Mouse (Mus musculus): ENCODE results near the gene B3glct. TPM values are rescaled to one million over a fixed set of nuclear protein-coding genes. Genes with fewer than 3 reads are reported as not detected.

The B3glct gene
- polyA plus RNA-seq, 1 experiment from 2014 or later: 12.8 TPM

- no peak overlapping the region for H3K27ac ChIP-seq
- 61% methylated on average over 6 of the region's 6 CpGs for WGBS
- no peaks in the 10 kb centered on the region for H3K36me3 ChIP-seq (ENCODE audit: poor library complexity, severe bottlenecking)
- no peak for ATAC-seq
- no peak overlapping the region for H3K4me2 ChIP-seq
- H3K9ac ChIP-seq: no peak overlapping the region
- H3K9me3 ChIP-seq (replicated peaks): no peaks in the 10 kb centered on the region
- H3K4me1 ChIP-seq: peaks cover 12% of the 10 kb centered on the region; the same call in 1 of the 2 replicates
- H3K27me3 ChIP-seq: no peaks in the 10 kb centered on the region
- H3K4me3 ChIP-seq: no peak overlapping the region
Observed at GRCm38 (mm10) chr5:149648895-149649406, 29.1 kb upstream of the B3glct start.

GRCm38 (mm10) chr5:149649499-149650178, 28.4 kb upstream of the B3glct start:
- Histone ChIP-seq H3K27me3 (no peaks in the 10 kb centered on the region), H3K4me2 (no peak overlapping the region), H3K4me3 (no peak overlapping the region), H3K9me3 (replicated peaks) (no peaks in the 10 kb centered on the region), H3K36me3 (ENCODE audit: poor library complexity, severe bottlenecking) (no peaks in the 10 kb centered on the region), H3K9ac (no peak overlapping the region), H3K4me1 (peaks cover 12% of the 10 kb centered on the region; the same call in 1 of the 2 replicates), H3K27ac (peak overlapping the region; percentile 35)
- 77% methylated on average over 14 of the region's 14 CpGs for WGBS
- ATAC-seq: no peak

- Histone ChIP-seq H3K9ac (no peak overlapping the region), H3K4me1 (peaks cover 12% of the 10 kb centered on the region; the same call in 1 of the 2 replicates), H3K4me2 (no peak overlapping the region), H3K27ac (peak overlapping the region; percentile 35; the same call in 1 of the 2 replicates), H3K9me3 (replicated peaks) (no peaks in the 10 kb centered on the region), H3K36me3 (ENCODE audit: poor library complexity, severe bottlenecking) (no peaks in the 10 kb centered on the region), H3K27me3 (no peaks in the 10 kb centered on the region), H3K4me3 (no peak overlapping the region)
- ATAC-seq: no peak
- 45% methylated on average over 4 of the region's 4 CpGs for WGBS
Observed at GRCm38 (mm10) chr5:149650179-149650553, 27.9 kb upstream of the B3glct start.

GRCm38 (mm10) chr5:149655636-149656035, 22.4 kb upstream of the B3glct start:
- H3K27me3 ChIP-seq: no peaks in the 10 kb centered on the region
- no peak overlapping the region for H3K4me3 ChIP-seq
- H3K27ac ChIP-seq: no peak overlapping the region
- WGBS: 91% methylated on average over 9 of the region's 9 CpGs
- no peak overlapping the region for H3K4me2 ChIP-seq
- no peak overlapping the region for H3K9ac ChIP-seq
- no peaks in the 10 kb centered on the region for H3K36me3 ChIP-seq (ENCODE audit: poor library complexity, severe bottlenecking)
- H3K4me1 ChIP-seq: 0 out of 2 replicates have a peak, but pooled peaks cover under 1% of the 10 kb centered on the region
- ATAC-seq: no peak
- no peaks in the 10 kb centered on the region for H3K9me3 ChIP-seq (replicated peaks)

GRCm38 (mm10) chr5:149658022-149658421, 20.0 kb upstream of the B3glct start:
- Histone ChIP-seq H3K27me3 (no peaks in the 10 kb centered on the region), H3K9me3 (replicated peaks) (0 out of 2 replicates have a peak, but pooled peaks cover 5% of the 10 kb centered on the region), H3K4me1 (no peaks in the 10 kb centered on the region), H3K27ac (no peak overlapping the region), H3K4me3 (no peak overlapping the region), H3K9ac (no peak overlapping the region), H3K4me2 (no peak overlapping the region), H3K36me3 (ENCODE audit: poor library complexity, severe bottlenecking) (no peaks in the 10 kb centered on the region)
- 62% methylated on average over 3 of the region's 3 CpGs for WGBS
- ATAC-seq: no peak

GRCm38 (mm10) chr5:149658741-149659413, 19.2 kb upstream of the B3glct start:
- H3K9ac ChIP-seq: no peak overlapping the region
- no peak for ATAC-seq
- H3K27ac ChIP-seq: no peak overlapping the region
- H3K27me3 ChIP-seq: no peaks in the 10 kb centered on the region
- H3K4me2 ChIP-seq: no peak overlapping the region
- WGBS: 72% methylated on average over 9 of the region's 9 CpGs
- H3K4me1 ChIP-seq: no peaks in the 10 kb centered on the region
- H3K9me3 ChIP-seq (replicated peaks): 0 out of 2 replicates have a peak, but pooled peaks cover 5% of the 10 kb centered on the region
- no peak overlapping the region for H3K4me3 ChIP-seq
- H3K36me3 ChIP-seq (ENCODE audit: poor library complexity, severe bottlenecking): no peaks in the 10 kb centered on the region

GRCm38 (mm10) chr5:149659414-149659780, 18.6 kb upstream of the B3glct start:
- Histone ChIP-seq H3K9me3 (replicated peaks) (0 out of 2 replicates have a peak, but pooled peaks cover 5% of the 10 kb centered on the region), H3K4me2 (no peak overlapping the region), H3K27ac (no peak overlapping the region), H3K9ac (no peak overlapping the region), H3K36me3 (ENCODE audit: poor library complexity, severe bottlenecking) (no peaks in the 10 kb centered on the region), H3K4me3 (no peak overlapping the region), H3K27me3 (no peaks in the 10 kb centered on the region), H3K4me1 (no peaks in the 10 kb centered on the region)
- no peak for ATAC-seq
- 72% methylated on average over 9 of the region's 9 CpGs for WGBS

- no peak overlapping the region for H3K4me3 ChIP-seq
- no peaks in the 10 kb centered on the region for H3K4me1 ChIP-seq
- no peak for ATAC-seq
- no peaks in the 10 kb centered on the region for H3K27me3 ChIP-seq
- 87% methylated on average over 6 of the region's 6 CpGs for WGBS
- H3K36me3 ChIP-seq (ENCODE audit: poor library complexity, severe bottlenecking): no peaks in the 10 kb centered on the region
- H3K4me2 ChIP-seq: no peak overlapping the region
- H3K9ac ChIP-seq: no peak overlapping the region
- 0 out of 2 replicates have a peak, but pooled peaks cover 5% of the 10 kb centered on the region for H3K9me3 ChIP-seq (replicated peaks)
- H3K27ac ChIP-seq: no peak overlapping the region
Observed at GRCm38 (mm10) chr5:149661428-149661827, 16.6 kb upstream of the B3glct start.

- H3K4me2 ChIP-seq: no peak overlapping the region
- no peaks in the 10 kb centered on the region for H3K4me1 ChIP-seq
- H3K9me3 ChIP-seq (replicated peaks): 0 out of 2 replicates have a peak, but pooled peaks cover 5% of the 10 kb centered on the region
- no peak for ATAC-seq
- no peak overlapping the region for H3K27ac ChIP-seq
- H3K36me3 ChIP-seq (ENCODE audit: poor library complexity, severe bottlenecking): no peaks in the 10 kb centered on the region
- WGBS: 91% methylated on average over 6 of the region's 6 CpGs
- H3K27me3 ChIP-seq: no peaks in the 10 kb centered on the region
- H3K4me3 ChIP-seq: no peak overlapping the region
- no peak overlapping the region for H3K9ac ChIP-seq
Observed at GRCm38 (mm10) chr5:149662980-149663379, 15.1 kb upstream of the B3glct start.

GRCm38 (mm10) chr5:149663417-149663816, 14.6 kb upstream of the B3glct start:
- Histone ChIP-seq H3K4me3 (no peak overlapping the region), H3K4me1 (no peaks in the 10 kb centered on the region), H3K4me2 (no peak overlapping the region), H3K27me3 (no peaks in the 10 kb centered on the region), H3K27ac (no peak overlapping the region), H3K36me3 (ENCODE audit: poor library complexity, severe bottlenecking) (no peaks in the 10 kb centered on the region), H3K9me3 (replicated peaks) (0 out of 2 replicates have a peak, but pooled peaks cover 5% of the 10 kb centered on the region), H3K9ac (no peak overlapping the region)
- WGBS: 87% methylated on average over 5 of the region's 5 CpGs
- ATAC-seq: no peak

- no peak for ATAC-seq
- H3K9me3 ChIP-seq (replicated peaks): no peaks in the 10 kb centered on the region
- no peaks in the 10 kb centered on the region for H3K27me3 ChIP-seq
- peaks cover 10% of the 10 kb centered on the region for H3K4me1 ChIP-seq
- no peaks in the 10 kb centered on the region for H3K36me3 ChIP-seq (ENCODE audit: poor library complexity, severe bottlenecking)
- no peak overlapping the region for H3K27ac ChIP-seq
- H3K4me2 ChIP-seq: no peak overlapping the region
- no peak overlapping the region for H3K4me3 ChIP-seq
- WGBS: 97% methylated on average over 3 of the region's 3 CpGs
- no peak overlapping the region for H3K9ac ChIP-seq
Observed at GRCm38 (mm10) chr5:149677196-149677595, 834 bp upstream of the B3glct start.

- Histone ChIP-seq H3K27me3 (no peaks in the 10 kb centered on the region), H3K9ac (peak overlapping the region; percentile 85), H3K36me3 (ENCODE audit: poor library complexity, severe bottlenecking) (no peaks in the 10 kb centered on the region), H3K27ac (no peak overlapping the region), H3K9me3 (replicated peaks) (no peaks in the 10 kb centered on the region), H3K4me2 (peak overlapping the region; percentile 94), H3K4me1 (peaks cover 10% of the 10 kb centered on the region), H3K4me3 (peak overlapping the region; percentile 74)
- ATAC-seq: peak; percentile 54
- 1% methylated on average over 15 of the region's 15 CpGs for WGBS
Observed at GRCm38 (mm10) chr5:149678990-149679348, 939 bp downstream of the B3glct start.

All from forebrain, embryonic 13.5 days (tissue).